Mouse (Mus musculus) c-Kit-positive CD71-negative TER-119-negative erythroid progenitor cells, embryonic 14.5 days (primary cell): Measurements from ENCODE around the gene Mien1.
A peak's percentile ranks its signal among the peaks of the same experiment; 100 is the strongest.

Experiments used
- DNase-seq: peaks from one replicate; pipeline ENCODE4 v3.0.0-alpha.2; 2013; ENCODE audit warnings: low read depth

Gene Mien1

DNA sequence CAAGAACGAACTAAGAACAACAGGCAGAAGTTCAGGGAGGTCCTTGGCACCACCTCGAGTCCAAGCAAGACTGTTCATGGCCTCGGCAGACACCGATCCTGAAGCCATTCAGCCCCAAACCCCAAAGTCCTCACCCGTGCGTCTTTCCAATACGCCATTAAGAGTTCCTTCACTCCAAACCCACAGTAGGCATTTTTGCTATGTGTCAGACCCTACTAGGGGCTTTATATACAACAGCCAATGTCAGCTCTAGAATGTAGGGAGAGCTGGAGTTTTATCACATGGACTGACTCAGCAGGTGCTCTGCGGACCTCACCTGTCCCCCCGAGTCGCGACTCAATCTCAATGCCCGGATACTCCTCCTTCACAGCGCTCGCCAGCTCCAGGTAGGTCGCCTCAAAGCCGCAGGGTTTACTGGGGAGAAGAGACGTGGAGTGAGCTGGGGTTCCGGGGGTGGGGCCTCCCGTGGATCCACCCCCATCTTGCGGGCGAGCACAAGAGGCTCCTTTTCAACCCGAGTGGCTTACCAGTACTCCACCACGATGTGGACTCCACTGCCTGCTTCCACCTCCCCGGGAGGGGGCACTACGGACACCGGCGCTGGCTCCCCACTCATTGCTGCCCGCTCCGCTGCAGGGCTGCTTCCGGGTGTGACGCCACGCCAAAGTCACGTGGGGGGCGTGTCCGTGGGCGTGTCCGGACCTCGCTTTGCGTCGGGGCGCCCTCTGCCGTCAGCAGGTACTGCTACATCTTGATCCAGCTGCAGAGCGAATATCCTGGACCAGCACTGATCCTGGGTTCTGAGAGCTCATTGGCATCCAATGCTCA is at the start of gene Mien1:
TSS of gene Mien1 (minus strand) at position 661 of the 828 bp plus-strand sequence.
- peak; percentile 83 for DNase-seq

DNA sequence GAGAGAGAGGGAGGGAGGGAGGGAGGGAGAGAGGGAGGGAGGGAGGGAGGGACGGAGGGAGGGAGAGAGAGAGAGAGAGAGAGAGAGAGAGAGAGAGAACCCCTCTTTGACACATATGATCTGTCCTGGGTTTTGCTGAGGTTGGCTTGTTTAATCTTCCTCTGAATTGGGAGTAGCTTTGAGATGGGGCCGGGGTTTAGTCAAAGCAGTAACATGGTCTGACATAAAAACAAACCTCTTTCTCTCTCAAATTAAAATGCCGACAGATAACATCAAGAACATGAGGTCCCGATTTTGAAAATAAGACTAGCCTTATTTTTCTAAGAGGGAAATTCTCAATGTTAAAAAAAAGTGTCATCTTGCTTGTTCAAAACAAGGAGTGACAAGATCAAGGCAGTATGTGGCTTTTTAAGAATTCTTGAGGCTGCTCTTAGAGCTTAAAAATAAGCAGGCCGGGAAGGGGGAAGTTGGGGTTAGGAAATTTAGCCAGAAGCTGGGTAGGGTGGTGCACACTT is 48.8 kb upstream of the Mien1 start:
- DNase-seq = no peak

DNA sequence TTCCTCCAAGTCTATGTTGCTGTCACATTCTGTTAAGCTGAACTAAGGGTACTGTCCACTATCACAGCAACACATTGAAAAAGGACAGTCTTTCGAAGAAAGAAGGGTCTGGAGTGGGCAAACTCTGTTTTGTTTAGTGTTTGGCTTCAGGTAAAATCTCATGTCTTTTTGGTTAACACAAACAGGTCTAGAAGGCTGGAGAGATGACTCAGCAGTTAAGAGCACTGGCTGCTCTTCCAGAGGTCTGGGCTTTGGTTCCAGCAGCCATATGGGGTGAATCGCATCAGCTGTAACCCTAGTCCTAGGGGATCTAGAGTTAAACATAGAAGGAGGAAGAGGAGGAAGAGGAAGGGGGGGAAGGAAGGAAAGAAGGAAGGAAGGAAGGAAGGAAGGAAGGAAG is 47.0 kb upstream of the Mien1 start:
- no peak for DNase-seq

DNA sequence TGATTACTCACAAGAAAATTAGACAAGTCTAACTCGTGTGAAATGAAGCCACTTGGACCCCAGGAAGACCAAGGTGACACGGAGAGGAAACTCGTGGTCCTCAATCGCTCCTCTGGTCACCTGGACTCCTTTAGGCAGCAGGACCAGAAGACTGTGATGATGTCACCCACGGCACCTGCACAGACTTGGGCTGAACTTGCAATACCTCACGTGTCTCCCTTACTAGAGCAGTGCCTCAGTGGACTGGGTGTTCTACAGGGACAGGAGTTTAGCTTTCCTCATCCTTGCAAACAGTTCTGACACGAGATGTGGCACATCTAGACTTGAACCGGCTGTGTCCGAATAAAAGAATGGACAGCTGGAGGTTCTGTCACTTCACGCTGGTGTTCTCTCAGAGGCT is 43.3 kb upstream of the Mien1 start:
- no peak for DNase-seq

DNA sequence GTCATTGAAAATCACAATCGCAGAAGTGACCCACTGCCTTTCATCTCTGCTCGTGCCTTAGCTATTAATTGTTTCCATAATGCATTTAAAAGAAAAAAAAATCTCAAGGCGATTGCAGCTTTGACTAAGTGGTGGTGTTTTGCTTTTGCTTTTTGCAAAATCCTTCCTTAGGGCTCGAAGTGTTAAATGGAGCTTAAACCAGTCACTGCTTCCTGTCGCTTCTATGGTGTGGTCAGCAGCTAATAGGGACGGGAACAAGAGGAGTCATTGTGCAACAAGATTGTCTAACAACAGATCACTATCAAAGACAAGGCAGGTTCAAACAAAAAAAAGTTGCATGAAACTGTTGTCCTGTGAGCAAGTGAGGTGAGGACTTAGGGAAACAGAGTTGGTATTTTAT is 42.4 kb upstream of the Mien1 start:
- DNase-seq = no peak

DNA sequence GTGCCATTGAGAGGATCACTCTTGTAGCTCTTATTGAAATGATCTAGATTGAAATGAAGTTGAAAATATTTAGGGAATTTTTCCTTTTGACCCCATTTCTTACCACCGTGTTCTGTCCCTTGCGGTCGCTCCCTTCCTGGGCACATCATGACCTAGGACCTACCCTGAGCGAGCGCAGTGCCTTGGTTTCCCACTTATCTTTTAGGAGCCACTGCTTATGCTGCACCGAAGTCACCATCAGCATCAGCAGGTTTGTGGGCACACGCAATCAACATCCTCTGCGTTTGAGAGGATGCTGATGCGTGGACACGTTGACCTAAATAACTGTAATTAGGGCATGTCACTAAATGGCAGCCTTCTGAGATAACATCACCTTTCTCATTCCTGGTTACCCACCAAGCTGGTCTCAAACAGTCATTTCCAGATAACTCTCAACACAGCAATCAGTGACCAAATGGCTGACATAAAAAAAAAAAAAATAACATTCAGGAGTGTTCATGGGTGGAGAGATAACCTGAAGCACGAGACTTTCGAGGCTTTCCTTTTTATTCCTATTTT is 41.2 kb upstream of the Mien1 start:
- no peak for DNase-seq

DNA sequence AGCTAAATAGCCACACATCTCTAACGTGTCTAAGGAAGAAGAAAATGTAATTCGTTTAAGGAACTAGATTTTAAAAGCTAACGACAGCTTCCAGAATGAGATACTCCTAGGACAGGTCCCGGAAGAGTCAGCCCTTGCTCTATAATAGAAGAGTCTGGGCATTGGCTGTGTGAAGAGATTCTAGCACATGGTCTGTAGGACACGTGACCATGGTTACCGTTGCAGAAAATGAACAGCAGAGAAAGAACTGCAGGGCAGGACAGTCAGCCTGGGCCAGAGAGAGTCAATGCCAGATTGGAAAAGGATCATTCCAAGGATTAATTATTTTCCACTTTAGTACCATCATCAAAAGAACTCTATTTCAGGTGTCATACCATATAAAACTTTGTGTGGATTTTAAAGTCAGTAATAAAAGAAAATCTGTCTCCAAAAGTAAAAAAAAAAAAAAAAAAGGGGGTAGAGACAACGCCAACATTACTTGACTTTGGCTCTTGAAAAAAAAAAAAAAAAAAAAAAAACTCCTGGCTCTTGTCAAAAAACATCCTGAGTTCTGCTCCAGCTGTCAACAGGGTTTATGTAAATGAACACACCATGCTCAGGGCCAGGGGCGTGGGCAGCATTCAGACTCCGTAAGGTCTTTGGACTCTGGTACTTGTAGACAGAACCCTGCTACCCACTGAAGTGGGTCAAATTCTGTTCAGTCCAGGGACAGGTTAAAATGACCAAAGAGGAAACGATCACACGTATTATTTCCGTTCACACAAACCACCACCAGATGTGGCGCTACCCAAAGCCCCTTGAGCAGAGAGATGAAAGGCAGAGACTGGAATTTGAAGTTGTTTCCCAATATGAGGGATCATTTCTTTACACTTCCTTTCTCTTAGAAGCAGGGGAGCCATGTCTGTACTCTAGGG is 40.5 kb upstream of the Mien1 start:
- DNase-seq = no peak

DNA sequence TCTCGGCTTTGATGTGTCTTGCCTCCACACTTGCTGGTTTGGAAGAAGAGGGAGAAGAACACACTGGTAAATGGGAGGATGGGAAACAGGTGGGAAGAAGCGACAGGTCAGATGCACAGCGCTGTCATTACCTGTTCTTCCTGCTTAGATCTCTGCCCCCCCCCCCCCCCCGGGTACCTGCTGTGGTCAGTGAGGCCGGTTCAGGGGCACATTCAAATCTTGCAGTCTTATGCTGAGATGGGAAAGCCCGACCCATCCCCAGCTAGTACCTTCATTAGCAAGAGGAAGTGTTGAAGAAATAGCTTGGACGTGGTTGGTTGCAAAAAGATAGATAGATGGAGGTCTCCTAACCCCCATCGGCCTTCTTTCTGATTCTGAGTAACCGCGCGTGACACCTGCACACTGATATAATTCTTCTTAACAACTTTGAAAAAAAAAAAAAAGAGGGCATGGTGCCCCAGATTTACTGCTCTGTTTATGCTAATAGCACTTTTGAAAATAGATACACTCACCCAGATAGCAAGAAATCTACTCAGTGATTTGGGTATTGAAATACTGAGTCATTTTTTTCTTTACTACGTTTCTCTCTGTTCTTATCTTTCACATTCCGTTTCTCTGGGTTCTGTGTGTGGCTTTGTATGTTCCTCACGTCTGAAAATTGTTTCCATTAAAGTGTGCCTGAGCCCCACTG is 38.4 kb upstream of the Mien1 start:
- DNase-seq = no peak

DNA sequence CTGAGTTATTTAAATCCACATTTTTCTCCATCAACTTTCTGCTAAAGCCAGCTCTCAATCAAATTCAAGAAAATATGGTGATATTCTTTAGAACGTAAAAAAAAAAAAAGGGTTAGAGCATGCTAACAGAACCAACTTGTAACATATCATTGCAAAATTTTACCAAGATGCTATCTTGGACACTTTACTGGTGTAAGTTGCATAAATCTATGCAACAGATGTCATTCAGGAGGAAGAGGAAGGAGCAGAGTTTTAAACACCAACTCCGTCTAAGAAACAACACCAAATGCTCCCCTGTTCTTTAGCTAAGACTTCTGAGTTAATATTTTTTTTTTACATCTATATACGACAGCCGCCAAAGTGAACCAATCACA is 37.6 kb upstream of the Mien1 start:
- DNase-seq = no peak

DNA sequence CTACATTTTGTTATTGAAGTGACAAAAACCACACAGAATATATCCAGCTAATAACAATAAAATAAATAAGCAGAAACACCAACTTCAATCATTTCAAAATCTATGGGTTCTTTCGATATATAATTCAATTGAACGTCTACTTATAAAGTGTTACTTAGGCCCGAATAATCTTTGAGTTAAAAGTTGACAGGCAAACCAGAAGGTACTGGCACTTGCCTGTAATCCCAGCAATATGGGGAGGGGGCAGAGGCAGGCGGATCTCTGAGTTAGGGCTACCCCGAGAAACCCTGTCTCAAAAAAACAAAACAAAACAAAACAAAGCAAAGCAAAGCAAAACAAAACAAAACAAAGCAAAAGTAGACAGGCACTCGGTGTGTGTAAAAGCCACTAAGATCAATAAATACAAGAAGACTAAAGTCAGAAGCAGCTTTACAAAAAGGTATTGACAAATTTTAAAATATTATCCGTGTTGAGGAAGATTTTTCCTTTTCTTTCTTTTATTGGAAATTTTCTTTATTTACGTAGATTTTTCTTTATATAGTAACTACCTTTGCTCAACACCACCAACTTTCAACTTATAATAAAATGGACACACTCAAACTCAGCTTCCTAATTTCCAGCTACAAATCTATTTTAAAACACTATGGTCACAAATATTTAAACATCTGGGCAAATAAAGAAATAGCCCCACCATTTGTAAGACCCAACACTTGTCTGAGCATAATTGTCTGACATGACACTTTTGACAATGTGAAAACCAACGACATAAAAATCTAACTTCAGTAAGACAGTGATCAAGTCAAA is 37.0 kb upstream of the Mien1 start:
- DNase-seq = no peak

DNA sequence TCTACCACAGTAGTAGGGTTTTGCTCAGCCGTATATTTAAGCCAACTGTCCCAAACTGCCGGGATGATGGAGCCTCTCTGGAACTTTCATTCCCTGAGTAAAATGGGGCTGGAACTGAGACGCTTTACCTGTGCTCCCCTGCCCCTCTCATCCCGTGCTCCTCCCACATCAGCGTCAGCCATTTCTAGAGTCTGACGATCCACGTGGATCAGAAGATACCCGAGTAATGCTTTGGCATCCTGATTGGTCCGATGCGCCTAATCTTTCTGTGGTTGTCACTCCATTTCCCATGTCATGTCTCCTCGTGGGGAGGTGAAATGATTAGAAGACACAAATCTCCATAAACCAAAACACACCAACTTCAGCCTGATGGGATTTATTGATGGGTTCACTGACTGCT is 36.2 kb upstream of the Mien1 start:
- no peak for DNase-seq

DNA sequence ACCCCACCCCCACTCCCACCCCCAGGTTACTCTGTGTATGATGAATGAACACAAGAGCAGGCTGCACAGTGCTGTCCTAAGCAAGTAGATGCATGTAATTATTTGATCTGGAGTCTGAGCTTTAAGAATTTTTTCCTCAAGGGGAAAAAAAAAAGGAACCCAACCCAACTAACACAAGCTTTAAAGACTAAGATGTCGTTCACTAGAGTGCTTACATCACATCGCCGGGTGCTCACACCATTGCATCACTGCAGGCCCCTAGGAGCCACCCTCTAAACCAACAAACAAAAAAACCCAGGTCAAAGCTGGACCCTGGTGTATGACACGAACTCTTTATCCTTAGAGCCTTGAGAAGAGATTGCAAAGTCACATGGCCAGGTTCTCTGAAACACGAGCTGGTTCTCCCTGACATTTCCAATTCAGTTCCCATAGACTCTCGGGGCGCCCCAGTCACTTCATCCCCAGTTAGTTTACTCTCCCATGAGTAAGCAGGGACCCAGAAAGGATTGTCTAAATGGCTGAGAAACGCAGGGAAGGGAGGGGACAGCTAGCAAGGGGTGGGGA is 35.2 kb upstream of the Mien1 start:
- DNase-seq = no peak

DNA sequence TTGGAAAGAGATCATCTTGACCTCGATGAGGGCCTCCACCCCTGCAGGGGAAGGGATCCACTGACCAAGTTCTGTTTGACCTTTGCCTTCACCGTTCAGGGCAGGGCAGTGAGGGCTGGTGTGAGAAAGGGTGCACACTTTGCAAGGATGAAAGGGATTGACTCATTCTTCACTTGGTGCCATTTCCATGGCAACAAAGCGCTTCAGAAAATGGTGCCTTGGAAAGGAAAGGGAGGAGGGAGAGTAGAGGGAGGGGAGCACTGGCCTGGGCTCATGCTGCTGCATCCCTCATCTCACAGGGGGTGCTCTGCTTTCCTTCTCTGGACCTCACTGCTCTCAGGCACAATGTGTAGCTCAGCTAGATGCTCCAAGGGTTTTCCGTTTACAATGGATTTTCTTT is 33.9 kb upstream of the Mien1 start:
- DNase-seq = no peak

DNA sequence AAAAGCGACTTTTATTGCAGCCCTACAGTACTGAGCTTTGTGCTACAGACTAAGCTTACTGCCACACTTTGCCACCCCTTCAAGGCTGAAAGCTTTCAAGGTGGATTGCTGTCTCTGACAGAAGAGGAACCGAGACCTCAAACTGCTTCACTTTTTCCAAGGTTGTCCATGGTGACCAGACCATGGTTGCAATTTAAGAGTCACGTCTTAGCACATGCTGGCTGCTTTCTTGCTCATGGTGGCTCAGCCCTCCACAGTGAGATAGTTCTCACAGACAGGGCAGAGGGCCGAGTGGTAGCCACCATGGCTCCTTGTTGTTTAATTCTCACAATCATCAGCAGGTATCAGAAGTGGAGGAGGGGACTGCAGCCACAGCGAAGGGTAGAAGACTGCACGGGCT is 32.0 kb upstream of the Mien1 start:
- DNase-seq = no peak

DNA sequence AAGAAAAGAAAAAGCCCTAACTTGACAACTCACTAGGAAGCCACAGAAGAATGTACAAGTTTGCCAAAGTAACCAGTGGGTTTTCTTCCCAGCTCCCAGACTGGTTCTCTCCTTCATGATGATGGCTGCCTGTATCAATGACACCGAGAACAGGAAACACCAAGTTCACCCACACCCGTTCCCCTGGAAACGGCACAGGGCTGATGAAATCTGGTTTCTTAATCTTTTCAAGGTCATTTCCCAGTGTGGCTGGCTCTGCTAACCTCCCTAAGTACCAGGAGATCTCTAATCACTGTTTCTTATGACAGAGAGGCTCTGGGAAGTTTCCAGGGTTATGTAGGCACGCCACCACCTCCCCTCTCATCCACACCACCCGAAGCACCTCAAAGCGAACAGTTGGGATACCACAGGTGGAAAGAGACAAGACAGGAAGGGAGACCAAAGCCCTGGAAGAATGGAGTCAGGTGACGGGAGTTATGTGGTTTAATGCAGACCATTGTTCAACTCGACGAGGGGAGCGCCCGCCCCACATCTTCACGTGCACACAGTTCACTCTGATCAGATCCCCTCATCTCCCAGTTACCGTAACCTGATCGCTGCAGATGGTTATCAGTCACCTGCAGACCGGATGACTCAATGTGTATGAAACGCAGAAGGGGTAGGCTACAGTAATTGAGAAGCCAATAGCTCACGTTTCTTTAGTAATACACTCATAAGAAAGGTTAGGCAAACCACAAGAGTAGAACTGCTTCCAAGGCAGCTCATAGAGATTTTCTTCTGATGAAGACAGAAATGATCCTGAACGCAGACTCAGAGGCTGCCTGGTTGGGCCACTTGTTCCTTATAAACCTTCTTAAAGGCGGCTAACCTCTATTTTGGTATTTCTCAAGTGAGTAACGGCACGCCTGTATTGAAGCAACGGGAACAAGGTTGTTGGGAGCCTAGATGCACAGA is 31.2 kb upstream of the Mien1 start:
- no peak for DNase-seq

DNA sequence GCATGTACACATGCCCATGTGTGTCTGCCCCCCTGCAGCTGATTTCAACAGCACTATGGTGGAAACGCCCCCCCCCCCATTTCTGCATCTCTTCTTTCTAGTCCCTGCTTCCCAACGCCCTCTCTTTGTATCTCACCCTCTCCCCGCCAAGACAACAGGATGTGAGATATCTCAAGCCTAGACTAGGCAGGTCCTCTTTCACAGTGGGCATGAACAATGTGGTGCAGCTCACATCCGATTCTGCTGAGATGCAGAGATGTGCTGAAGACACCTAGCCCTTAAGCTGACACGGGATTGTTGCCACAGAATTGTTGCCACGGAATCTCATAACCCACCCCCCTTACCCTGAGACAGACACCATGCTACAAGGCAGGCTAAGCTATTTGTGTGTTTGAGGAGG is 25.7 kb upstream of the Mien1 start:
- DNase-seq = no peak

DNA sequence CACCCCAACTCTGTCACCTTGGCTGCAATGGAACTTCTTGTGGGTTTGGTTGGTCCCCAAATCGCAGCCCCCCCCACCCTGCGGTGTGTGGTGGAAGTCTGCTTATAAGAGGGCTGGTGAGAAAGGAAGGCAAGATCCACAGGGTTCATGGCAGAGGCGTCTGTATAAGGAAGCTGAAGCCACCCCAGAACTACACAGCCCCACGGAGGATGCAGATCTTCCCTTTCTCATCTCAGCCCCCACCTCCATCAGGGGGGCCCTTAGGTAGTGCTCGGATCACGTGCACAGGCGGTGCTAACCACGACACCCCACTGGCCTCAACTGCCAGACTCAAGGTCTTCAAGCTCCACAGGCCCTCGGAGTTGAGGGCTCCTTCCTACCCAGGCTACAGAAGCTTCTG is 25.1 kb upstream of the Mien1 start:
- DNase-seq = no peak

DNA sequence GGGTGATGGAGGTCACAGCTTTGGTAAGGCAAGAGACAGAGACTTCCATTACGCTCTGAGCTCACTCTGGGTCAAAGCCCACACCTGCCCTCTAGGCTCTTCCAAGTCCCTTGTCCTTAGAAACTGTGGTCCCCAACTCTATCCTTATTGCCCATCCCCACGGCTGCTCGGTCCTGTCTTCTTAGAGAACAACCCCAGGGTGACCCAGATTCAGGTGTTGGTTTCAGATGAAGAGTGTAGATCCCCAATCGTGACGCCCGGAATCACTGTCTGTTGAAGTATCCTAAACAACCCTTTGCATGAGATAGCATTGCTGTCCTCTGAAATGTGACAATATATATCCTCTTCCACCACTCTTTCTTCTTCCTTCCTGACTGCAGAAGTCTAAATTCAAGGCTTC is 23.5 kb upstream of the Mien1 start:
- DNase-seq = no peak

DNA sequence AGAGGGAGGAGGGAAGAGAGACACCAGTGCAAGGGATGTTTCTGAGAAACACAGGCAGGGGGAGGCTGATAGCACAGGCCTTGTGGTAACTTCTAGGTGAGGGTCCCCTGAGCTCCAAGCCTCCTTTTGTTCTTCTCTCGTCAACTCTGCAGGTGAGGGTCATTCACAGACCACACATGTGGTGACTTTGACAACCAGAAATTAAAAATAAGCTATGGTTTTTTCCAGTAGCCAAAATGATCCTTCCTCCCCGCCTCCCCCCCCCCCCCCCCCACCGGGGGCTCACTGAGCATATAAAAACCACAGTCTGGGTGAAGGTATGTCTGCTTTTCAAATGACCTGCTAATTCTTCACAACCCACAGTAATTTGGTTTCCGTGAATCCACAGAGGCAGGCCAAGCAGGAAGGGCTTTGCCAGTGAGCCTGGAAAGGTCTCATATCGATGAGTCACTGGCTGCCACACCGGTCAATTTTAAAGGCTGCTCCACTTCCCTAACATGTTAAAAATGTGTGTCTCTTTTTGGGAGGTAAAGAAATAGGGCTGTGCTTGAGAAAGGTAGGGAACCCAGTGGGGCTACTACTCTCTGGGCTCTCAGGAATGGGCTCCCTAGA is 22.4 kb upstream of the Mien1 start:
- DNase-seq = no peak
